Mouse (Mus musculus): ENCODE measurements around the gene Hist1h3g.
"Not testable (repeated sequence)": the region's sequence is repeated elsewhere in the genome, so short reads cannot be mapped to it uniquely, and the experiment has no call there.

The Hist1h3g gene

GRCm38 (mm10) chr13:23555839-23556416, 20.7 kb downstream of the Hist1h3g start:
- DNase-seq (ENCODE audit: low spot score), result peak; percentile 79

GRCm38 (mm10) chr13:23556906-23557305, 21.7 kb downstream of the Hist1h3g start:
- no peak for DNase-seq (ENCODE audit: low spot score)

- not testable (repeated sequence) for DNase-seq (ENCODE audit: low spot score)
Measured at GRCm38 (mm10) chr13:23560699-23561098, 25.5 kb downstream of the Hist1h3g start.

- not testable (repeated sequence) for DNase-seq (ENCODE audit: low spot score)
Measured at GRCm38 (mm10) chr13:23561531-23561882, 26.3 kb downstream of the Hist1h3g start.

- DNase-seq (ENCODE audit: low spot score), result peak; percentile 98
Measured at GRCm38 (mm10) chr13:23561883-23562659, 26.8 kb downstream of the Hist1h3g start, which contains the start of gene Hist1h3e. Gene Hist1h3e, minus strand, starts transcription at chr13:23562369.

GRCm38 (mm10) chr13:23562699-23563462, 27.7 kb downstream of the Hist1h3g start:
- DNase-seq (ENCODE audit: low spot score), result peak; percentile 83

GRCm38 (mm10) chr13:23564482-23564881, 29.3 kb downstream of the Hist1h3g start:
- no peak for DNase-seq (ENCODE audit: low spot score)

- not testable (repeated sequence) for DNase-seq (ENCODE audit: low spot score)
Measured at GRCm38 (mm10) chr13:23570261-23571021, 35.2 kb downstream of the Hist1h3g start.

GRCm38 (mm10) chr13:23571022-23571503, 35.8 kb downstream of the Hist1h3g start, which contains the start of the genes Hist1h2ae and Hist1h2bg:
Gene Hist1h2ae, minus strand, starts transcription at chr13:23571220.
Gene Hist1h2bg, plus strand, starts transcription at chr13:23571396.
- DNase-seq (ENCODE audit: low spot score), result peak; percentile 93

- DNase-seq (ENCODE audit: low spot score), result not testable (repeated sequence)
Measured at GRCm38 (mm10) chr13:23571504-23572217, 36.4 kb downstream of the Hist1h3g start.

GRCm38 (mm10) chr13:23572218-23573033, 37.2 kb downstream of the Hist1h3g start:
- DNase-seq (ENCODE audit: low spot score), result peak; percentile 44

GRCm38 (mm10) chr13:23573034-23573897, 38.0 kb downstream of the Hist1h3g start:
- DNase-seq (ENCODE audit: low spot score), result not testable (repeated sequence)

GRCm38 (mm10) chr13:23573898-23574524, 38.8 kb downstream of the Hist1h3g start, which contains the start of the genes Hist1h2bf and Hist1h2ad:
Gene Hist1h2bf, minus strand, starts transcription at chr13:23574196.
Gene Hist1h2ad, plus strand, starts transcription at chr13:23574381.
- DNase-seq (ENCODE audit: low spot score), result peak; percentile 95

GRCm38 (mm10) chr13:23574546-23575170, 39.4 kb downstream of the Hist1h3g start:
- DNase-seq (ENCODE audit: low spot score), result not testable (repeated sequence)

GRCm38 (mm10) chr13:23575271-23575851, 40.1 kb downstream of the Hist1h3g start, which contains the start of gene Hist1h3d:
Gene Hist1h3d, plus strand, starts transcription at chr13:23575763.
- DNase-seq (ENCODE audit: low spot score), result peak; percentile 83

GRCm38 (mm10) chr13:23575864-23576313, 40.7 kb downstream of the Hist1h3g start:
- not testable (repeated sequence) for DNase-seq (ENCODE audit: low spot score)

GRCm38 (mm10) chr13:23576351-23576881, 41.2 kb downstream of the Hist1h3g start:
- DNase-seq (ENCODE audit: low spot score), result no peak
